Mouse (Mus musculus): ENCODE results near the gene Zfp296.

Gene Zfp296

GRCm38 (mm10) chr7:19561765-19562642 is 15.1 kb upstream of the Zfp296 start:
- DNase-seq (ENCODE audit: low spot score in 2 of 2), result peak; percentile 91

- no peak for DNase-seq (ENCODE audit: low spot score in 2 of 2)
These were observed 14.3 kb upstream of the Zfp296 start, which contains the start of gene Ppp1r37 for GRCm38 (mm10) chr7:19562643-19563410. Gene Ppp1r37 (minus strand): TSS chr7:19563076.

GRCm38 (mm10) chr7:19563884-19564283 is 13.2 kb upstream of the Zfp296 start:
- DNase-seq (ENCODE audit: low spot score in 2 of 2), result no peak

- DNase-seq (ENCODE audit: low spot score in 2 of 2), result peak in 1 of 2 experiments; percentile 17
These were observed 12.6 kb upstream of the Zfp296 start for GRCm38 (mm10) chr7:19564455-19564854.

- no peak for DNase-seq (ENCODE audit: low spot score in 2 of 2)
These were observed 11.3 kb upstream of the Zfp296 start for GRCm38 (mm10) chr7:19565803-19566202.

GRCm38 (mm10) chr7:19567426-19567825 is 9.7 kb upstream of the Zfp296 start:
- no peak for DNase-seq (ENCODE audit: low spot score in 2 of 2)

GRCm38 (mm10) chr7:19569647-19570046 is 7.4 kb upstream of the Zfp296 start:
- no peak for DNase-seq (ENCODE audit: low spot score in 2 of 2)

GRCm38 (mm10) chr7:19572926-19573775 is 3.9 kb upstream of the Zfp296 start:
- peak; percentile 66 to 78 for DNase-seq (ENCODE audit: low spot score in 2 of 2)

GRCm38 (mm10) chr7:19573776-19574140 is 3.3 kb upstream of the Zfp296 start:
- DNase-seq (ENCODE audit: low spot score in 2 of 2), result no peak

- no peak for DNase-seq (ENCODE audit: low spot score in 2 of 2)
These were observed 1.5 kb upstream of the Zfp296 start for GRCm38 (mm10) chr7:19575559-19575958.

GRCm38 (mm10) chr7:19577877-19578414 is 859 bp downstream of the Zfp296 start:
- DNase-seq (ENCODE audit: low spot score in 2 of 2), result peak; percentile 39 to 51

GRCm38 (mm10) chr7:19578436-19578835 is 1.3 kb downstream of the Zfp296 start:
- no peak for DNase-seq (ENCODE audit: low spot score in 2 of 2)

- DNase-seq (ENCODE audit: low spot score in 2 of 2), result no peak
These were observed 2.7 kb downstream of the Zfp296 start for GRCm38 (mm10) chr7:19579751-19580150.

GRCm38 (mm10) chr7:19580634-19581033 is 3.5 kb downstream of the Zfp296 start:
- no peak for DNase-seq (ENCODE audit: low spot score in 2 of 2)

- DNase-seq (ENCODE audit: low spot score in 2 of 2), result no peak
These were observed 9.2 kb downstream of the Zfp296 start for GRCm38 (mm10) chr7:19586269-19586668.

GRCm38 (mm10) chr7:19589207-19589606 is 12.1 kb downstream of the Zfp296 start:
- DNase-seq (ENCODE audit: low spot score in 2 of 2), result peak; percentile 20 to 55

- peak; percentile 67 to 82 for DNase-seq (ENCODE audit: low spot score in 2 of 2)
These were observed 12.8 kb downstream of the Zfp296 start for GRCm38 (mm10) chr7:19589917-19590316.

GRCm38 (mm10) chr7:19593061-19593730 is 16.1 kb downstream of the Zfp296 start:
- no peak for DNase-seq (ENCODE audit: low spot score in 2 of 2)

- DNase-seq (ENCODE audit: low spot score in 2 of 2), result no peak
These were observed 23.5 kb downstream of the Zfp296 start for GRCm38 (mm10) chr7:19600562-19600961.

- DNase-seq (ENCODE audit: low spot score in 2 of 2), result no peak
These were observed 26.0 kb downstream of the Zfp296 start for GRCm38 (mm10) chr7:19603055-19603454.

All from natural killer cell, adult 2 months (primary cell).